Mouse (Mus musculus) thymus, postnatal 14 days (tissue): ENCODE results near the gene Dnajc12.
"Not testable (repeated sequence)": the region's sequence is repeated elsewhere in the genome, so short reads cannot be mapped to it uniquely, and the experiment has no call there.

Experiments used
- DNase-seq: peaks from one replicate; pipeline ENCODE4 v3.0.0; 2021

The Dnajc12 gene

GRCm38 (mm10) chr10:63386991-63387390 is 4.7 kb downstream of the Dnajc12 start:
- DNase-seq: no peak

- no peak for DNase-seq
Measured at GRCm38 (mm10) chr10:63388948-63389347, 6.7 kb downstream of the Dnajc12 start.

GRCm38 (mm10) chr10:63396963-63397362 is 14.7 kb downstream of the Dnajc12 start:
- no peak for DNase-seq

- no peak for DNase-seq
Measured at GRCm38 (mm10) chr10:63402731-63403504, 20.7 kb downstream of the Dnajc12 start.

GRCm38 (mm10) chr10:63403636-63404035 is 21.4 kb downstream of the Dnajc12 start:
- no peak for DNase-seq

- DNase-seq: no peak
Measured at GRCm38 (mm10) chr10:63410162-63410956, 28.1 kb downstream of the Dnajc12 start.

- not testable (repeated sequence) for DNase-seq
Measured at GRCm38 (mm10) chr10:63411674-63412073, 29.4 kb downstream of the Dnajc12 start.

- DNase-seq: no peak
Measured at GRCm38 (mm10) chr10:63412756-63413155, 30.5 kb downstream of the Dnajc12 start.

- no peak for DNase-seq
Measured at GRCm38 (mm10) chr10:63415287-63415686, 33.0 kb downstream of the Dnajc12 start.

- DNase-seq: no peak
Measured at GRCm38 (mm10) chr10:63415850-63416249, 33.6 kb downstream of the Dnajc12 start.

- DNase-seq: no peak
Measured at GRCm38 (mm10) chr10:63417061-63417460, 34.8 kb downstream of the Dnajc12 start.

- DNase-seq: peak; percentile 72
Measured at GRCm38 (mm10) chr10:63421739-63422735, 39.8 kb downstream of the Dnajc12 start, which contains the start of gene Gm7075. TSS of gene Gm7075 (minus strand) at chr10:63421789.

GRCm38 (mm10) chr10:63422736-63422992 is 40.4 kb downstream of the Dnajc12 start:
- DNase-seq: no peak

- no peak for DNase-seq
Measured at GRCm38 (mm10) chr10:63423591-63424474, 41.6 kb downstream of the Dnajc12 start.

GRCm38 (mm10) chr10:63424475-63424814 is 42.2 kb downstream of the Dnajc12 start:
- DNase-seq: peak; percentile 66

GRCm38 (mm10) chr10:63427146-63427545 is 44.9 kb downstream of the Dnajc12 start:
- no peak for DNase-seq

GRCm38 (mm10) chr10:63428243-63429022 is 46.2 kb downstream of the Dnajc12 start:
- peak; percentile 61 for DNase-seq

- no peak for DNase-seq
Measured at GRCm38 (mm10) chr10:63429023-63429340, 46.7 kb downstream of the Dnajc12 start.

- DNase-seq: peak; percentile 99
Measured at GRCm38 (mm10) chr10:63429380-63429779, 47.1 kb downstream of the Dnajc12 start.

- peak; percentile 93 for DNase-seq
Measured at GRCm38 (mm10) chr10:63429785-63430305, 47.6 kb downstream of the Dnajc12 start, which contains the start of gene Ctnna3. TSS of gene Ctnna3 (plus strand) at chr10:63430098.

GRCm38 (mm10) chr10:63431221-63431736 is 49.0 kb downstream of the Dnajc12 start:
- peak; percentile 22 for DNase-seq
